Mouse (Mus musculus): ENCODE measurements around the gene Tub. TPM values are rescaled to one million over a fixed set of nuclear protein-coding genes. Genes with fewer than 3 reads are reported as not detected.

The Tub gene
- polyA plus RNA-seq, 1 experiment from 2014 or later, result 6.8 TPM

DNA sequence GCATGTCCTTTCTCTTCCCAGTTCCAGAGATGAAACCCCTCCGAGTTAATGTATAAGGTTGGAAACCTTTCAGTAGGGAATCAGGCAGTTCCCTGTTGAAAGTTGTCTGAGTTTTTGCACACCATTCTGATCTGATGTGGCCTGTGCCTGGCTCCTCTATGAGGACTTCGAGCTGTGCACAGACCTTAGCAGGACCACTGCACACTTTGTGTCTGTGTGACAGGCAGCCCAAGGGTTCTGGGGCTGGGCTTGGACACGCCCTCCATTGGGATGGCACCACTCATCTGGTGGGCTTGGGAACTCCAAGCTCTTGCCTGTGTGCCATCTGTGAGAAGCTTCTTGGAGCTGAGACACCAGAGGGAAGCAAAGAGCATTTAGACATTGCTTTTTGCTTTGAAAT, 81.2 kb downstream of the Tub start:
- no peaks in the 10 kb centered on the region for H3K4me1 ChIP-seq (ENCODE audit: control insufficient read depth, insufficient read depth, low read length)
- 81% methylated on average over 3 of the region's 3 CpGs for WGBS

DNA sequence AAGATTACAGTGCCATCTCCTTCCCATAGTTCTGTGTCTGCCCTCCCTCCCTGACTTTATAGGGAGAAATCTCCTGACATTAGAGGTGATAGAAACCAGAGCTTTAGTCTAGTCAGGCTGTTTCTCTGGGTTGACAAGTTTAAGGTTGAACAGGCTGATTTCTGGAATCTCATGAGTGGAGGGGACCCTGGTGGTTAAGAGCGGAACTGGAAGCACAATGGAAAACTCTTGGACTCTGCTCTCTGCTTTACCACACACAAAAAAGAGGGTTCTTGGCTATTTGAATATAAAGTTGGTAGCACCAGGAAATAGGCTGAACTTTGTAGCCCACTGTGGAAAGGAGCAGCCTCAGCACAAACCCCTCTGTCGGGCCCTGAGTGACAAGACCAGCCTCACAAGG, 81.9 kb downstream of the Tub start:
- WGBS, result 74% methylated on average over 2 of the region's 2 CpGs
- ATAC-seq (ENCODE audit: low read depth), result no peak
- Histone ChIP-seq H3K27me3 (replicated peaks; ENCODE audit: control insufficient read depth, insufficient read depth, low read length) (no peaks in the 10 kb centered on the region), H3K9ac (ENCODE audit: low read depth, low read length) (no peak overlapping the region), H3K36me3 (ENCODE audit: control insufficient read depth, insufficient read depth, low read length) (no peaks in the 10 kb centered on the region), H3K4me1 (ENCODE audit: control insufficient read depth, insufficient read depth, low read length) (no peaks in the 10 kb centered on the region), H3K9me3 (ENCODE audit: control insufficient read depth, low read length) (no peaks in the 10 kb centered on the region), H3K27ac (replicated peaks; ENCODE audit: low read depth, low read length) (no peak overlapping the region), H3K4me2 (ENCODE audit: low read depth, low read length) (no peak overlapping the region), H3K4me3 (ENCODE audit: low read depth, low read length) (no peak overlapping the region)
- DNase-seq (ENCODE audit: low spot score), result no peak

More for the DNA sequence above, 81.2 kb downstream of the Tub start:
- Histone ChIP-seq H3K4me3 (ENCODE audit: low read depth, low read length) (no peak overlapping the region), H3K9ac (ENCODE audit: low read depth, low read length) (no peak overlapping the region), H3K27ac (replicated peaks; ENCODE audit: low read depth, low read length) (no peak overlapping the region), H3K27me3 (replicated peaks; ENCODE audit: control insufficient read depth, insufficient read depth, low read length) (no peaks in the 10 kb centered on the region), H3K36me3 (ENCODE audit: control insufficient read depth, insufficient read depth, low read length) (no peaks in the 10 kb centered on the region), H3K9me3 (ENCODE audit: control insufficient read depth, low read length) (no peaks in the 10 kb centered on the region), H3K4me2 (ENCODE audit: low read depth, low read length) (no peak overlapping the region)
- DNase-seq (ENCODE audit: low spot score), result no peak
- no peak for ATAC-seq (ENCODE audit: low read depth)

DNA sequence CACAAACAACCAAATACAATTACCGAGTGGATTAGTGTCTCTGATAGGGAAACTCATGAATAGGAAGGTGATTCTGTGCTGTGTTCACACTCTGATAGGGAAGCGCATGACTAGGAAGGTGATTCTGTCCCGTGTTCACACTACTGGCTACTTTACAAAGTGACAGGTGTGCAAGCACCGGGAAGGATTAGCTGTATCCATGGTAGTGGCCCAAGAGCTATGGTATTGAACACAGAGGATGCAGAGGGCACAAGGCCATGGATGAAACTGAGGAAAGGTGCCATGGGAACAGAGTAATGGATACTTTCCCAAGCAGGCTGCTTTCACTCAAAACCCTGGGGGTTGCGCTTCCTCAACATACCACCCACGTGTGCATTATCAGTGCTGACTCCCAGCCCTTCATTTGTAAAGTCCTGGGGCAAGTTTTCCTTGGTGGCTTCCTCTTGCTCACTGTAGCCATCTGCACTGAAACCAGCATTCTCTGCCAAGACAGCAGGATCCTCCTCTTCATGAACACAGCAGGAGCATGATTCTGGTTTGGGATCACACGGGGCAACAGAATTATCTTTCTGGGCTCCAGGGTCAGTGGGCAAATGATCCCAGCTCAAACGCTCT, 88.1 kb downstream of the Tub start:
- Histone ChIP-seq H3K4me2 (ENCODE audit: low read depth, low read length) (no peak overlapping the region), H3K27ac (replicated peaks; ENCODE audit: low read depth, low read length) (no peak overlapping the region), H3K27me3 (replicated peaks; ENCODE audit: control insufficient read depth, insufficient read depth, low read length) (no peaks in the 10 kb centered on the region), H3K36me3 (ENCODE audit: control insufficient read depth, insufficient read depth, low read length) (no peaks in the 10 kb centered on the region), H3K9ac (ENCODE audit: low read depth, low read length) (no peak overlapping the region), H3K4me1 (ENCODE audit: control insufficient read depth, insufficient read depth, low read length) (no peaks in the 10 kb centered on the region), H3K4me3 (ENCODE audit: low read depth, low read length) (no peak overlapping the region), H3K9me3 (ENCODE audit: control insufficient read depth, low read length) (no peaks in the 10 kb centered on the region)
- DNase-seq (ENCODE audit: low spot score), result no peak
- WGBS, result 73% methylated on average over 8 of the region's 8 CpGs
- ATAC-seq (ENCODE audit: low read depth), result no peak

DNA sequence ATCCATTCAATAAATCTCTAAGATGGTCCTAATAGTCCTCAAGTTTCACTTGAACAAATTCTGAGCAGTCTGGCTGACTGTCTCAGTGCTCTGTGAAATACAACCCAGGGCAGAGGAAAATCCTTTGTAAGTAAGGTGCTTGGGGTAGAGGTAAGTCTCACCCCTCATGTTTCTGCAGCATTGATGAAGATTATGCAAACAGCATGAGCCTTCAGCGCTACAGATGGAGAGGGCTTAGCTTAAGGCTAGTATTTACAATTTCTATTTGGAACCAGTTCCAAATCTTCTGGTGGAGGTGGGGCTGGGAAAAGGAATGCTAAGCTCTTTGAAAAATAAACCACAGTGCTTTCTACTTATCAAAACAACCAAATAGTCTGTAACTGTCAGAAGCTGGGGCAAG, 88.8 kb downstream of the Tub start:
- peak; percentile 79; the same call in 1 of the 2 replicates for ATAC-seq (ENCODE audit: low read depth)
- Histone ChIP-seq H3K36me3 (ENCODE audit: control insufficient read depth, insufficient read depth, low read length) (no peaks in the 10 kb centered on the region), H3K4me2 (ENCODE audit: low read depth, low read length) (no peak overlapping the region), H3K4me1 (ENCODE audit: control insufficient read depth, insufficient read depth, low read length) (no peaks in the 10 kb centered on the region), H3K27ac (replicated peaks; ENCODE audit: low read depth, low read length) (no peak overlapping the region), H3K27me3 (replicated peaks; ENCODE audit: control insufficient read depth, insufficient read depth, low read length) (no peaks in the 10 kb centered on the region), H3K4me3 (ENCODE audit: low read depth, low read length) (no peak overlapping the region), H3K9ac (ENCODE audit: low read depth, low read length) (no peak overlapping the region), H3K9me3 (ENCODE audit: control insufficient read depth, low read length) (no peaks in the 10 kb centered on the region)
- WGBS, result 33% methylated on average over 1 of the region's 1 CpGs
- DNase-seq (ENCODE audit: low spot score), result peak; percentile 32

DNA sequence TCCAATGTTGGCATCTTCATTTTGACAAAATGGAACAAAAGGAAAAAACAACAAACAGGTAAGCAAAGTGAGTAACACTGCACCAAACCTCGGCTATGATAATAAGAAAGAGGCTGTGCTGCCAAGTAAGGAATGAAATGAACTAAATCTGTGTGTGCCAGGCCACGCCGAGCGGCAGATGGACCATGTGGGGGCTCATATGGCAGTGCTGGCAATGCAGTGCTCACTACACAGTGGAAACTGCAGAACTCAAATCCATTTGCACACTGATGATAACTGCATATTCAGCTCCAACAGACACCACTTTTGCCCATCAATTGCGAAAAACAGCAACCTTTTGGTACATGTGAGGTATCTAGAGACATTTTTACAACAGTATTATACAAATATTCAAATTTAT, 89.3 kb downstream of the Tub start:
- no peaks in the 10 kb centered on the region for H3K4me1 ChIP-seq (ENCODE audit: control insufficient read depth, insufficient read depth, low read length)
- H3K9ac ChIP-seq (ENCODE audit: low read depth, low read length), result no peak overlapping the region
- H3K27me3 ChIP-seq (replicated peaks; ENCODE audit: control insufficient read depth, insufficient read depth, low read length), result no peaks in the 10 kb centered on the region
- H3K4me3 ChIP-seq (ENCODE audit: low read depth, low read length), result no peak overlapping the region
- ATAC-seq (ENCODE audit: low read depth) (no peak), DNase-seq (ENCODE audit: low spot score) (no peak)
- 79% methylated on average over 5 of the region's 5 CpGs for WGBS
- H3K27ac ChIP-seq (replicated peaks; ENCODE audit: low read depth, low read length), result no peak overlapping the region
- H3K9me3 ChIP-seq (ENCODE audit: control insufficient read depth, low read length), result no peaks in the 10 kb centered on the region
- no peak overlapping the region for H3K4me2 ChIP-seq (ENCODE audit: low read depth, low read length)
- no peaks in the 10 kb centered on the region for H3K36me3 ChIP-seq (ENCODE audit: control insufficient read depth, insufficient read depth, low read length)

DNA sequence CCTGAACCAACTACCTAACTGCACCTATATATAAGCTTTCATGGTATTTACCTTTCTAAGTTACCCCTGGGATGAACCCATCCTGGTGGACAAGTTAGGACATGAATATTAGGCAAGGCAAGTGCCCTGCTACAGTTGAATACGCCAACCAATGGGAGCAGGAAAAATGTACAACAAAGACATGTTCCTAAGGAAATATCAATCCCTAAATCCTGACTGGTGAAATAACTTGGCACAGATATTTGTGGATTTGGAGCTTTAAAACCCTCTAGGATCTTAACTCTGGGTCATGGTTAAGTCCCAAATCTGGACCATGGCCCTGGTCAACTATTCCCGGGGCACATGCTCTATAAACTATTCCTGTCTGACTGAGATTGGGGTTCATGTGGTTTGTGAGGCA, 95.7 kb downstream of the Tub start:
- H3K36me3 ChIP-seq (ENCODE audit: control insufficient read depth, insufficient read depth, low read length), result no peaks in the 10 kb centered on the region
- H3K4me1 ChIP-seq (ENCODE audit: control insufficient read depth, insufficient read depth, low read length), result no peaks in the 10 kb centered on the region
- WGBS, result 89% methylated on average over 2 of the region's 2 CpGs
- H3K9me3 ChIP-seq (ENCODE audit: control insufficient read depth, low read length), result no peaks in the 10 kb centered on the region
- DNase-seq (ENCODE audit: low spot score) (no peak), ATAC-seq (ENCODE audit: low read depth) (no peak)
- H3K4me3 ChIP-seq (ENCODE audit: low read depth, low read length), result no peak overlapping the region
- H3K27ac ChIP-seq (replicated peaks; ENCODE audit: low read depth, low read length), result no peak overlapping the region
- no peak overlapping the region for H3K4me2 ChIP-seq (ENCODE audit: low read depth, low read length)
- no peak overlapping the region for H3K9ac ChIP-seq (ENCODE audit: low read depth, low read length)
- H3K27me3 ChIP-seq (replicated peaks; ENCODE audit: control insufficient read depth, insufficient read depth, low read length), result no peaks in the 10 kb centered on the region

DNA sequence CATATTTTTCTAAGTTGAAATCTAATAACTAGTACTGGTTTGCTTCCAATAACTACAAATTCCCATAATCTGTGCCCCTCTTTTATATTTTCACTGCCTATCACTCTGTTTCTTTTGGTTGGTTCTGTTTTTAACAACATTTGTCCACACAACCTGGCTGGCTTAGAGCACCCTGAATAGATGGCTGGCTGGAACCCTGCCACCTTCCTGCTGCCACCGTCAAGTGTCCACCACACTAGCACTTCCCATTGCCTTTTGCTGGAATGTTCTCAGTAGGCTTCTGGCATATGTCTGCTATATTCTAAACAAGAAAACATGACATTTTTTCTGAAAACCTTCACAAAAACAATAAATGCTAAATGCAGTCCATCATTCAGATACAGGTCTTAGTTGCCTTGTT, 100.7 kb downstream of the Tub start:
- Histone ChIP-seq H3K27ac (replicated peaks; ENCODE audit: low read depth, low read length) (no peak overlapping the region), H3K9ac (ENCODE audit: low read depth, low read length) (no peak overlapping the region), H3K4me1 (ENCODE audit: control insufficient read depth, insufficient read depth, low read length) (no peaks in the 10 kb centered on the region), H3K36me3 (ENCODE audit: control insufficient read depth, insufficient read depth, low read length) (no peaks in the 10 kb centered on the region), H3K27me3 (replicated peaks; ENCODE audit: control insufficient read depth, insufficient read depth, low read length) (no peaks in the 10 kb centered on the region), H3K4me3 (ENCODE audit: low read depth, low read length) (no peak overlapping the region), H3K9me3 (ENCODE audit: control insufficient read depth, low read length) (no peaks in the 10 kb centered on the region), H3K4me2 (ENCODE audit: low read depth, low read length) (no peak overlapping the region)
- ATAC-seq (ENCODE audit: low read depth), result no peak
- DNase-seq (ENCODE audit: low spot score), result no peak
- 84% methylated on average over 1 of the region's 1 CpGs for WGBS

DNA sequence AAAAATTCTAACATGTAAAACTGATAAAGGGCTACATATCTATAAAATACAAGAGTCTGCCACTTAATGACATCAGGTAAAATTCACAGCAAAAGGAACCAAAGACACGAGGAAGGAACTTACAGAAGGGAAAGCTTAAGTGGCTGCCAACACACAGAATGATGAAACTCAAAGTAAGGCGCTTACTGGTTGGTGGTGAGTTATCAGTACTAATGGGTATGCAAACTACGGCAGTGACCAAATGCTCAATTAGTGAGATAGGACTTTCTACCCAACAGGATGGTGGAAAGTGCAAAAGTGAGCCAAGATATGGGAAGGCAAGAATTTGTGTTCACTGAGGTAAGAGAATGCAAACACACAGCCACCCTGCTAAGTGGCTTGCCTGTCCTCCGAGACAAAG, 109.4 kb downstream of the Tub start:
- Histone ChIP-seq H3K36me3 (ENCODE audit: control insufficient read depth, insufficient read depth, low read length) (no peaks in the 10 kb centered on the region), H3K4me2 (ENCODE audit: low read depth, low read length) (no peak overlapping the region), H3K27ac (replicated peaks; ENCODE audit: low read depth, low read length) (no peak overlapping the region), H3K4me3 (ENCODE audit: low read depth, low read length) (no peak overlapping the region), H3K9ac (ENCODE audit: low read depth, low read length) (no peak overlapping the region), H3K4me1 (ENCODE audit: control insufficient read depth, insufficient read depth, low read length) (no peaks in the 10 kb centered on the region), H3K27me3 (replicated peaks; ENCODE audit: control insufficient read depth, insufficient read depth, low read length) (no peaks in the 10 kb centered on the region), H3K9me3 (ENCODE audit: control insufficient read depth, low read length) (no peaks in the 10 kb centered on the region)
- WGBS, result 82% methylated on average over 4 of the region's 4 CpGs
- no peak for ATAC-seq (ENCODE audit: low read depth)
- no peak for DNase-seq (ENCODE audit: low spot score)

DNA sequence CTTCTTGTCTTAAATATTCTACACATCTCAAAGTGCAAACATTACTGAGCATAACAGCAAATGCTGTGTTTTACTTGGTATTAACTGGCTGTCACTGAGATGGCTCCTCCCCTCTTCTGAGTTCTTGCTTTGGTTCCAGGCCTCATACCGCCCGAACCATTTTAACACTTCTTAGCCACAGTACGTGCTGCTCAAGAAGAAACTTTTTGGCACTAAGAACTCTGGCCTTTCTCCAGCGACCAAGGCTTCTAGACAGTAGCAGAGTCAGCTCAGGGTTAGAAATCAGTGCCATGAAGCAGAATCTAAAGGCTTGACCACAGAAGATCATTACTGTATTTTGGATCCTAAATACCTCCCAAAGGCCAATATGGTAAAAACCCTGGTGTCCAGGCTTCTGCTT, 119.5 kb downstream of the Tub start:
- Histone ChIP-seq H3K9ac (ENCODE audit: low read depth, low read length) (no peak overlapping the region), H3K9me3 (ENCODE audit: control insufficient read depth, low read length) (no peaks in the 10 kb centered on the region), H3K4me3 (ENCODE audit: low read depth, low read length) (no peak overlapping the region), H3K27ac (replicated peaks; ENCODE audit: low read depth, low read length) (no peak overlapping the region), H3K4me2 (ENCODE audit: low read depth, low read length) (no peak overlapping the region), H3K36me3 (ENCODE audit: control insufficient read depth, insufficient read depth, low read length) (no peaks in the 10 kb centered on the region), H3K27me3 (replicated peaks; ENCODE audit: control insufficient read depth, insufficient read depth, low read length) (no peaks in the 10 kb centered on the region), H3K4me1 (ENCODE audit: control insufficient read depth, insufficient read depth, low read length) (no peaks in the 10 kb centered on the region)
- WGBS, result 83% methylated on average over 4 of the region's 4 CpGs
- DNase-seq (ENCODE audit: low spot score), result no peak
- ATAC-seq (ENCODE audit: low read depth), result no peak

Measured in embryonic facial prominence, embryonic 14.5 days (tissue).